Mouse (Mus musculus): ENCODE measurements around the gene Nek7. TPM values are rescaled to one million over a fixed set of nuclear protein-coding genes. Genes with fewer than 3 reads are reported as not detected.

Gene Nek7
- polyA plus RNA-seq, 1 experiment, result 8.5 TPM

GRCm38 (mm10) chr1:138586891-138587290, 33.0 kb downstream of the Nek7 start:
- DNase-seq (ENCODE audit: low read depth), result no peak
- no peak for TF ChIP-seq CTCF (IDR thresholded peaks at IDR 0.05; ENCODE audit: borderline replicate concordance, extremely low read depth, insufficient read depth, insufficient read length)
- TF ChIP-seq POLR2A (IDR thresholded peaks at IDR 0.05; ENCODE audit: borderline replicate concordance, extremely low read depth, insufficient read depth, insufficient read length, poor library complexity, severe bottlenecking), result no peak

GRCm38 (mm10) chr1:138584423-138585013, 35.4 kb downstream of the Nek7 start:
- DNase-seq (ENCODE audit: low read depth), result no peak
- TF ChIP-seq POLR2A (IDR thresholded peaks at IDR 0.05; ENCODE audit: borderline replicate concordance, extremely low read depth, insufficient read depth, insufficient read length, poor library complexity, severe bottlenecking) (no peak), CTCF (IDR thresholded peaks at IDR 0.05; ENCODE audit: borderline replicate concordance, extremely low read depth, insufficient read depth, insufficient read length) (no peak)

GRCm38 (mm10) chr1:138582225-138582624, 37.7 kb downstream of the Nek7 start:
- no peak for DNase-seq (ENCODE audit: low read depth)
- no peak for TF ChIP-seq CTCF (IDR thresholded peaks at IDR 0.05; ENCODE audit: borderline replicate concordance, extremely low read depth, insufficient read depth, insufficient read length)
- TF ChIP-seq POLR2A (IDR thresholded peaks at IDR 0.05; ENCODE audit: borderline replicate concordance, extremely low read depth, insufficient read depth, insufficient read length, poor library complexity, severe bottlenecking), result no peak

- DNase-seq (ENCODE audit: low read depth), result peak; percentile 35
- TF ChIP-seq POLR2A (IDR thresholded peaks at IDR 0.05; ENCODE audit: borderline replicate concordance, extremely low read depth, insufficient read depth, insufficient read length, poor library complexity, severe bottlenecking), result no peak
- no peak for TF ChIP-seq CTCF (IDR thresholded peaks at IDR 0.05; ENCODE audit: borderline replicate concordance, extremely low read depth, insufficient read depth, insufficient read length)
These were observed 40.0 kb downstream of the Nek7 start for GRCm38 (mm10) chr1:138579822-138580492.

- TF ChIP-seq POLR2A (IDR thresholded peaks at IDR 0.05; ENCODE audit: borderline replicate concordance, extremely low read depth, insufficient read depth, insufficient read length, poor library complexity, severe bottlenecking), result no peak
- no peak for TF ChIP-seq CTCF (IDR thresholded peaks at IDR 0.05; ENCODE audit: borderline replicate concordance, extremely low read depth, insufficient read depth, insufficient read length)
These were observed 40.7 kb downstream of the Nek7 start for GRCm38 (mm10) chr1:138579207-138579606.

GRCm38 (mm10) chr1:138576803-138577202, 43.1 kb downstream of the Nek7 start:
- no peak for TF ChIP-seq CTCF (IDR thresholded peaks at IDR 0.05; ENCODE audit: borderline replicate concordance, extremely low read depth, insufficient read depth, insufficient read length)
- TF ChIP-seq POLR2A (IDR thresholded peaks at IDR 0.05; ENCODE audit: borderline replicate concordance, extremely low read depth, insufficient read depth, insufficient read length, poor library complexity, severe bottlenecking), result no peak
- peak; percentile 57 for DNase-seq (ENCODE audit: low read depth)

More at GRCm38 (mm10) chr1:138579207-138579606, 40.7 kb downstream of the Nek7 start:
- no peak for DNase-seq (ENCODE audit: low read depth)

GRCm38 (mm10) chr1:138576066-138576697, 43.8 kb downstream of the Nek7 start:
- TF ChIP-seq POLR2A (IDR thresholded peaks at IDR 0.05; ENCODE audit: borderline replicate concordance, extremely low read depth, insufficient read depth, insufficient read length, poor library complexity, severe bottlenecking) (no peak), CTCF (IDR thresholded peaks at IDR 0.05; ENCODE audit: borderline replicate concordance, extremely low read depth, insufficient read depth, insufficient read length) (no peak)
- DNase-seq (ENCODE audit: low read depth), result no peak

GRCm38 (mm10) chr1:138575629-138576028, 44.3 kb downstream of the Nek7 start:
- TF ChIP-seq POLR2A (IDR thresholded peaks at IDR 0.05; ENCODE audit: borderline replicate concordance, extremely low read depth, insufficient read depth, insufficient read length, poor library complexity, severe bottlenecking) (no peak), CTCF (IDR thresholded peaks at IDR 0.05; ENCODE audit: borderline replicate concordance, extremely low read depth, insufficient read depth, insufficient read length) (no peak)

GRCm38 (mm10) chr1:138571565-138572361, 48.2 kb downstream of the Nek7 start:
- peak; percentile 61 for DNase-seq (ENCODE audit: low read depth)
- no peak for TF ChIP-seq POLR2A (IDR thresholded peaks at IDR 0.05; ENCODE audit: borderline replicate concordance, extremely low read depth, insufficient read depth, insufficient read length, poor library complexity, severe bottlenecking)
- no peak for TF ChIP-seq CTCF (IDR thresholded peaks at IDR 0.05; ENCODE audit: borderline replicate concordance, extremely low read depth, insufficient read depth, insufficient read length)

More at GRCm38 (mm10) chr1:138575629-138576028, 44.3 kb downstream of the Nek7 start:
- DNase-seq (ENCODE audit: low read depth), result no peak

- no peak for DNase-seq (ENCODE audit: low read depth)
- no peak for TF ChIP-seq POLR2A (IDR thresholded peaks at IDR 0.05; ENCODE audit: borderline replicate concordance, extremely low read depth, insufficient read depth, insufficient read length, poor library complexity, severe bottlenecking)
- no peak for TF ChIP-seq CTCF (IDR thresholded peaks at IDR 0.05; ENCODE audit: borderline replicate concordance, extremely low read depth, insufficient read depth, insufficient read length)
These were observed 48.9 kb downstream of the Nek7 start for GRCm38 (mm10) chr1:138571038-138571441.

Data from brain, embryonic 14.5 days (tissue).